ENCODE assay signal across 9 mouse cellular contexts in genomic region chr3:88241045-88241786, GRCm38 (mm10). TPM values are rescaled to one million over a fixed set of nuclear protein-coding genes. Genes with fewer than 3 reads are reported as not detected.
DNase-seq lines count a peak whose midpoint lies in the region; ATAC-seq lines count a peak whose summit lies in the region.
"Had no signal": no experiment of that assay in that cellular context is flagged by ENCODE, and none has a peak within 500 bp of the region (broad histone marks: within the 10 kb centered on the region; RNA-seq: fewer than 3 reads in every experiment).

No protein-coding gene starts in this region.

- H3K4me3 ChIP-seq in heart, embryonic 13.5 days = peak overlapping the region; percentile 31
- H3K4me3 ChIP-seq in forebrain, embryonic 14.5 days (ENCODE audit: low read depth, low read length) = peak overlapping the region; percentile 14
- peak overlapping the region; percentile 15 for H3K4me3 ChIP-seq in midbrain, embryonic 12.5 days

- H3K27ac ChIP-seq in heart, embryonic 13.5 days (replicated peaks) = no peak overlapping the region
- peak overlapping the region; percentile 89 for H3K27ac ChIP-seq in forebrain, embryonic 14.5 days (ENCODE audit: low read depth, low read length)
- H3K27ac ChIP-seq in midbrain, embryonic 12.5 days (replicated peaks) = peak overlapping the region; percentile 83

- no peaks in the 10 kb centered on the region for H3K9me3 ChIP-seq in heart, embryonic 13.5 days
- no peaks in the 10 kb centered on the region for H3K9me3 ChIP-seq in forebrain, embryonic 14.5 days (replicated peaks; ENCODE audit: control insufficient read depth, low read length)
- no peaks in the 10 kb centered on the region for H3K9me3 ChIP-seq in midbrain, embryonic 12.5 days

- H3K4me1 ChIP-seq in heart, embryonic 13.5 days = peaks cover 5% of the 10 kb centered on the region; the same call in 1 of the 2 replicates
- peaks cover 55% of the 10 kb centered on the region for H3K4me1 ChIP-seq in forebrain, embryonic 14.5 days (ENCODE audit: control insufficient read depth, insufficient read depth, low read length)
- H3K4me1 ChIP-seq in midbrain, embryonic 12.5 days = peaks cover 72% of the 10 kb centered on the region

- H3K4me2 ChIP-seq in heart, embryonic 13.5 days = peak overlapping the region; percentile 48
- peak overlapping the region; percentile 55 for H3K4me2 ChIP-seq in forebrain, embryonic 14.5 days (ENCODE audit: low read length)
- H3K4me2 ChIP-seq in midbrain, embryonic 12.5 days (replicated peaks) = peak overlapping the region; percentile 32

- DNase-seq in heart, postnatal 25 days (ENCODE audit: low spot score) = no peak
- DNase-seq in Muller cell, postnatal 12 days (ENCODE audit: inconsistent ontology term) = peak; percentile 52
- peak; percentile 77 for DNase-seq in forebrain, embryonic 14.5 days (ENCODE audit: low spot score)
- DNase-seq in kidney, postnatal 4 days = no peak
- no peak for DNase-seq in spleen, postnatal 4 days (ENCODE audit: low spot score in 2 of 2)

- H3K36me3 ChIP-seq in heart, embryonic 13.5 days = no peaks in the 10 kb centered on the region
- no peaks in the 10 kb centered on the region for H3K36me3 ChIP-seq in forebrain, embryonic 14.5 days (ENCODE audit: control insufficient read depth, insufficient read depth, low read length)
- H3K36me3 ChIP-seq in midbrain, embryonic 12.5 days = no peaks in the 10 kb centered on the region

- intact Hi-C loops in heart, postnatal 25 days (cut with DNase I) = loop anchor here (10.0 kb wide), 1 partner anchor 236 kb away; the partner anchor contains the start of gene Bcan

- H3K27me3 ChIP-seq in heart, embryonic 13.5 days (replicated peaks) = peaks cover 100% of the 10 kb centered on the region
- no peaks in the 10 kb centered on the region for H3K27me3 ChIP-seq in forebrain, embryonic 14.5 days (replicated peaks; ENCODE audit: control insufficient read depth, insufficient read depth, low read length)
- H3K27me3 ChIP-seq in midbrain, embryonic 12.5 days = peaks cover 99% of the 10 kb centered on the region

- peak overlapping the region; percentile 54; the same call in 1 of the 2 replicates for H3K9ac ChIP-seq in heart, embryonic 13.5 days
- peak overlapping the region; percentile 60 for H3K9ac ChIP-seq in forebrain, embryonic 14.5 days (ENCODE audit: low read length)
- H3K9ac ChIP-seq in midbrain, embryonic 12.5 days (replicated peaks) = peak overlapping the region; percentile 5; the same call in 1 of the 2 replicates

- WGBS in heart, embryonic 13.5 days = 2% methylated on average over 48 of the region's 48 CpGs
- under 1% methylated on average over 48 of the region's 48 CpGs for WGBS in forebrain, embryonic 14.5 days
- WGBS in midbrain, embryonic 12.5 days = under 1% methylated on average over 46 of the region's 48 CpGs

- no peak for ATAC-seq in heart, embryonic 13.5 days (ENCODE audit: extremely low read depth, insufficient number of reproducible peaks, low FRiP score, low TSS enrichment)
- ATAC-seq in forebrain, embryonic 14.5 days = peak; percentile 7; the same call in 1 of the 2 replicates
- ATAC-seq in midbrain, embryonic 12.5 days (ENCODE audit: low FRiP score, low read depth) = peak; percentile 56
- no peak for ATAC-seq in CD4-positive, CD25-positive, alpha-beta regulatory T cell, adult 4 months

RNA-seq across cellular contexts. Expression of gene Rhbg, which starts 13.3 kb away (rescaled TPM):
- polyA plus RNA-seq in heart, embryonic 13.5 days (2015; fragmentation: Nextera tagmentation; extraction: Ambion mirVana) = 0.13 and 0.76 TPM in 2 replicates
- total RNA-seq in heart, postnatal 25 days (2021) = not detected
- 0.25 TPM in 1 of 2 replicates, not detected in the other for polyA plus RNA-seq in forebrain, embryonic 14.5 days (2014; fragmentation: Nextera tagmentation; extraction: Ambion mirVana)
- 0.26 TPM in 1 of 2 replicates, not detected in the other for polyA plus RNA-seq in midbrain, embryonic 12.5 days (2016; fragmentation: Nextera tagmentation; extraction: Ambion mirVana)
- polyA plus RNA-seq in CD4-positive, CD25-positive, alpha-beta regulatory T cell, adult 4 months (2017; shearing (Covaris generic)) = not detected

RNA-seq across cellular contexts. Expression of gene Gm38392, which starts 45.8 kb away (rescaled TPM):
- polyA plus RNA-seq in heart, embryonic 13.5 days (2015; fragmentation: Nextera tagmentation; extraction: Ambion mirVana) = 0.79 TPM in 1 of 2 replicates, not detected in the other
- under 1 TPM in 1 of 2 experiments, not detected in 1; 0.22 TPM for total RNA-seq in heart, postnatal 25 days (2021)
- 0.18 and 0.22 TPM in 2 replicates for polyA plus RNA-seq in forebrain, embryonic 14.5 days (2014; fragmentation: Nextera tagmentation; extraction: Ambion mirVana)
- not detected in 2 replicates for polyA plus RNA-seq in midbrain, embryonic 12.5 days (2016; fragmentation: Nextera tagmentation; extraction: Ambion mirVana)
- polyA plus RNA-seq in CD4-positive, CD25-positive, alpha-beta regulatory T cell, adult 4 months (2017; shearing (Covaris generic)) = not detected
- total RNA-seq: CH12.LX had no signal

RNA-seq across cellular contexts. Expression of gene Tsacc, which starts 55.6 kb away (rescaled TPM):
- 13.7 and 14.9 TPM in 2 replicates for polyA plus RNA-seq in heart, embryonic 13.5 days (2015; fragmentation: Nextera tagmentation; extraction: Ambion mirVana)
- 1 to 10 TPM; 4.8 to 5.4 TPM for total RNA-seq in heart, postnatal 25 days (2021)
- polyA plus RNA-seq in forebrain, embryonic 14.5 days (2014; fragmentation: Nextera tagmentation; extraction: Ambion mirVana) = 7.4 and 9.1 TPM in 2 replicates
- polyA plus RNA-seq in midbrain, embryonic 12.5 days (2016; fragmentation: Nextera tagmentation; extraction: Ambion mirVana) = 10.9 and 12.8 TPM in 2 replicates
- polyA plus RNA-seq in CD4-positive, CD25-positive, alpha-beta regulatory T cell, adult 4 months (2017; shearing (Covaris generic)) = 1 to 10 TPM; 5.8 to 7.7 TPM

RNA-seq across cellular contexts. Expression of gene Cct3, which starts 55.7 kb away (rescaled TPM):
- polyA plus RNA-seq in heart, embryonic 13.5 days (2015; fragmentation: Nextera tagmentation; extraction: Ambion mirVana) = 400 and 448 TPM in 2 replicates
- total RNA-seq in heart, postnatal 25 days (2021) = 100 to 1,000 TPM; 184 to 199 TPM
- polyA plus RNA-seq in forebrain, embryonic 14.5 days (2014; fragmentation: Nextera tagmentation; extraction: Ambion mirVana) = 578 and 616 TPM in 2 replicates
- 606 and 646 TPM in 2 replicates for polyA plus RNA-seq in midbrain, embryonic 12.5 days (2016; fragmentation: Nextera tagmentation; extraction: Ambion mirVana)
- 100 to 1,000 TPM; 189 to 216 TPM for polyA plus RNA-seq in CD4-positive, CD25-positive, alpha-beta regulatory T cell, adult 4 months (2017; shearing (Covaris generic))

Comparison
In these comparisons a context has a peak if more than half of its experiments do, and no peak if none do; other contexts are left out.
1. ATAC-seq: peak in forebrain, embryonic 14.5 days (single experiment) and midbrain, embryonic 12.5 days (single experiment); none in heart, embryonic 13.5 days (single experiment) and CD4-positive, CD25-positive, alpha-beta regulatory T cell, adult 4 months (single experiment).
2. H3K9ac ChIP-seq: peak in every context shown above with its lines; median percentile 60 in forebrain, embryonic 14.5 days; 54 in heart, embryonic 13.5 days; 5 in midbrain, embryonic 12.5 days.
3. DNase-seq: peak in Muller cell, postnatal 12 days (single experiment) and forebrain, embryonic 14.5 days (single experiment); none in heart, postnatal 25 days (single experiment), kidney, postnatal 4 days (0 of 2) and spleen, postnatal 4 days (0 of 2).
4. Peak in every context shown above with its lines, with median percentiles within 50 percentile points of each other: H3K4me2 ChIP-seq and H3K4me3 ChIP-seq.